Mouse (Mus musculus) spleen, embryonic (tissue): ENCODE data around the gene Arhgap23.

Experiments
- CTCF ChIA-PET: fragments of 350-600 bp; sonication (Branson Sonifier 250); formaldehyde crosslinking; loops from one replicate; lab custom pipeline; 2022; lab: Charles Lee

Gene Arhgap23

GRCm38 (mm10) chr11:97543883-97544282 lies 128.6 kb downstream of the Arhgap23 start:
- CTCF ChIA-PET, result no interaction called here

- CTCF ChIA-PET, result interaction anchor here (0.7 kb wide), 1 partner anchor 129 kb away, joined by 10 read pairs; no protein-coding TSS in a partner anchor
Observed at GRCm38 (mm10) chr11:97545808-97546560, 130.7 kb downstream of the Arhgap23 start.

- CTCF ChIA-PET, result no interaction called here
Observed at GRCm38 (mm10) chr11:97546804-97547411, 131.6 kb downstream of the Arhgap23 start.

- CTCF ChIA-PET, result no interaction called here
Observed at GRCm38 (mm10) chr11:97547957-97548706, 132.8 kb downstream of the Arhgap23 start.

- CTCF ChIA-PET, result no interaction called here
Observed at GRCm38 (mm10) chr11:97548757-97549156, 133.4 kb downstream of the Arhgap23 start.
